Mouse (Mus musculus) G1E (cell line): Measurements from ENCODE around the gene Naa35.

ENCODE experiments used
- CTCF ChIP-seq: IDR thresholded peaks from 2 replicates; pipeline ENCODE4 v1.5.1; 2012; ENCODE audit warnings: low read depth, low read length, inconsistent platforms, mixed read lengths
- GATA1 ChIP-seq: IDR thresholded peaks from 2 replicates; pipeline ENCODE4 v1.6.1; 2012; ENCODE audit warnings: borderline replicate concordance, low read length, inconsistent platforms, mixed read lengths
- GATA2 ChIP-seq: IDR thresholded peaks from 2 replicates; pipeline ENCODE4 v1.6.1; 2012; ENCODE audit warnings: low read depth, low read length, inconsistent platforms, borderline replicate concordance
- POLR2AphosphoS5 ChIP-seq: IDR thresholded peaks from 2 replicates; pipeline ENCODE4 v1.6.1; 2012; ENCODE audit warnings: low read depth, low read length, inconsistent platforms; ENCODE audit not compliant: insufficient replicate concordance
- TAL1 ChIP-seq: conservative IDR thresholded peaks from 2 replicates; pipeline ENCODE4 v1.6.1; 2012; ENCODE audit warnings: low read depth, low read length, inconsistent platforms, mixed read lengths

GRCm38 (mm10) chr13:59618463-59618862 is 33.4 kb downstream of the Naa35 start:
- TF ChIP-seq CTCF (no peak), POLR2AphosphoS5 (no peak), GATA1 (no peak), TAL1 (no peak), GATA2 (no peak)
